Mouse (Mus musculus) MEL (cell line): ENCODE measurements around the gene Mrgprb5. TPM values are rescaled to one million over a fixed set of nuclear protein-coding genes. Genes with fewer than 3 reads are reported as not detected.

Source experiments
- DNase-seq: peaks from one replicate; pipeline ENCODE4 v3.0.0; 2011; ENCODE audit warnings: low read depth, low spot score
- H3K27ac ChIP-seq: 2 replicates; pipeline ENCODE4 v1.5.1; 2012; ENCODE audit warnings: low read depth, mild to moderate bottlenecking, control low read depth, low read length, moderate library complexity; ENCODE audit not compliant: control insufficient read depth
- H3K27me3 ChIP-seq, 2 experiments: fragments of 150-350 bp in 1 of 2; sonication (generic) in 1 of 2; 2 replicates each; pipeline ENCODE4 v1.6.1; 2012; ENCODE audit warnings: low read length in 2 of 2, mild to moderate bottlenecking in 2 of 2, improper control_type of control experiment in 1 of 2, moderate library complexity in 1 of 2; ENCODE audit not compliant: insufficient read depth in 2 of 2, control insufficient read depth in 1 of 2
- H3K36me3 ChIP-seq, 2 experiments: 2 replicates each; pipeline ENCODE4 v1.6.1; 2012 to 2014; ENCODE audit warnings: low read length in 2 of 2, improper control_type of control experiment in 1 of 2, inconsistent platforms in 1 of 2, mild to moderate bottlenecking in 1 of 2; ENCODE audit not compliant: insufficient read depth in 2 of 2, control insufficient read depth in 1 of 2
- H3K4me1 ChIP-seq, 2 experiments: fragments of 150-350 bp in 1 of 2; sonication (generic) in 1 of 2; 2 replicates each; pipeline ENCODE4 v1.6.1; 2012; ENCODE audit warnings: low read length in 2 of 2, improper control_type of control experiment in 1 of 2, mild to moderate bottlenecking in 1 of 2; ENCODE audit not compliant: insufficient read depth in 2 of 2, control insufficient read depth in 1 of 2
- H3K4me3 ChIP-seq, 2 experiments: fragments of 150-350 bp in 1 of 2; sonication (generic) in 1 of 2; 2 replicates each; pipeline ENCODE4 v1.5.1; 2012; ENCODE audit warnings: low read depth in 2 of 2, low read length in 2 of 2, mild to moderate bottlenecking in 2 of 2, moderate library complexity in 2 of 2, control low read depth in 1 of 2, improper control_type of control experiment in 1 of 2; ENCODE audit not compliant: control insufficient read depth in 1 of 2, insufficient read depth in 1 of 2
- H3K79me2 ChIP-seq: 2 replicates; pipeline ENCODE4 v1.6.1; 2012; ENCODE audit warnings: mild to moderate bottlenecking, low read length, moderate library complexity; ENCODE audit not compliant: control insufficient read depth, poor library complexity, insufficient read depth
- H3K9ac ChIP-seq: 2 replicates; pipeline ENCODE4 v1.6.1; 2012; ENCODE audit warnings: low read depth, mild to moderate bottlenecking, control low read depth, low read length, moderate library complexity; ENCODE audit not compliant: control insufficient read depth, poor library complexity, severe bottlenecking
- H3K9me3 ChIP-seq: fragments of 150-350 bp; sonication (generic); replicated peaks from 2 replicates; pipeline ENCODE4 v1.6.1; 2012; ENCODE audit warnings: mild to moderate bottlenecking, low read length, improper control_type of control experiment, moderate library complexity; ENCODE audit not compliant: insufficient read depth
- POLR2A ChIP-seq, 2 experiments: IDR thresholded peaks; 2 replicates each; pipeline ENCODE4 v1.6.1; 2011 to 2012; ENCODE audit warnings: low read length in 2 of 2, mild to moderate bottlenecking in 2 of 2, control low read depth in 1 of 2, improper control_type of control experiment in 1 of 2, low read depth in 1 of 2, moderate library complexity in 1 of 2; ENCODE audit not compliant: control insufficient read depth in 1 of 2, insufficient read depth in 1 of 2, poor library complexity in 1 of 2
- POLR2AphosphoS5 ChIP-seq: IDR thresholded peaks from 2 replicates; pipeline ENCODE4 v1.6.1; 2012; ENCODE audit warnings: low read depth, borderline replicate concordance, mild to moderate bottlenecking, inconsistent platforms, low read length, moderate library complexity, mixed read lengths
- polyA plus RNA-seq, 2 experiments: library from polyadenylated mRNA; stranded (reverse) in 1 of 2; unstranded in 1 of 2; fragments of >175 nt in 1 of 2; fragments of >200 nt in 1 of 2; gene quantifications; 2 replicates each; pipeline versions ENCODE4 v1.2.1 to v1.2.4; 2012; ENCODE audit warnings: low replicate concordance in 2 of 2, low read depth in 1 of 2; ENCODE audit not compliant: insufficient read length in 2 of 2, insufficient read depth in 1 of 2, missing spikeins in 1 of 2
- total RNA-seq: library from RNA; depleted of rRNA; stranded (reverse); fragments of 300-350 nt; gene quantifications from 2 replicates; pipeline ENCODE4 v1.2.3, GENCODE M21; 2012; rRNA removed

The Mrgprb5 gene
- total and polyA plus RNA-seq, 3 experiments = not detected

- H3K79me2 ChIP-seq = no peaks in the 10 kb centered on the region
- H3K36me3 ChIP-seq = no peaks in the 10 kb centered on the region
- no peaks in the 10 kb centered on the region for H3K4me1 ChIP-seq
- no peak overlapping the region for H3K27ac ChIP-seq
- no peak for DNase-seq
- no peak overlapping the region for H3K9ac ChIP-seq
- no peaks in the 10 kb centered on the region for H3K27me3 ChIP-seq
- TF ChIP-seq POLR2A (IDR thresholded peaks at IDR 0.05; ENCODE audit: control insufficient read depth in 1 of 2, insufficient read depth in 1 of 2, low read depth in 1 of 2, low read length in 2 of 2, poor library complexity in 1 of 2) (no peak), POLR2AphosphoS5 (no peak)
- TF ChIP-seq, all 39 proteins: peak for 0
- Histone ChIP-seq H3K9me3 (no peaks in the 10 kb centered on the region), H3K4me3 (no peak overlapping the region)
These were observed 45.0 kb downstream of the Mrgprb5 start for GRCm38 (mm10) chr7:48123806-48124205.

Other genes with a start within 250 kb of the Mrgprb5 start
- not detected in 2 replicates for gene Mrgpra4, start 186.9 kb downstream of the Mrgprb5 start, total RNA-seq
- gene Mrgpra4, start 186.9 kb downstream of the Mrgprb5 start, polyA plus RNA-seq = not detected
- not detected in 2 replicates for gene Mrgprx1, start 141.4 kb downstream of the Mrgprb5 start, total RNA-seq
- gene Mrgprx1, start 141.4 kb downstream of the Mrgprb5 start, polyA plus RNA-seq = not detected
- gene Mrgprb4, start 30.3 kb upstream of the Mrgprb5 start, total RNA-seq = not detected in 2 replicates
- gene Mrgprb4, start 30.3 kb upstream of the Mrgprb5 start, polyA plus RNA-seq = not detected
- not detected in 2 replicates for gene Mrgprb8, start 219.5 kb upstream of the Mrgprb5 start, total RNA-seq
- gene Mrgprb8, start 219.5 kb upstream of the Mrgprb5 start, polyA plus RNA-seq = not detected